Mouse (Mus musculus): ENCODE measurements around the gene Ccna1.

DNA sequence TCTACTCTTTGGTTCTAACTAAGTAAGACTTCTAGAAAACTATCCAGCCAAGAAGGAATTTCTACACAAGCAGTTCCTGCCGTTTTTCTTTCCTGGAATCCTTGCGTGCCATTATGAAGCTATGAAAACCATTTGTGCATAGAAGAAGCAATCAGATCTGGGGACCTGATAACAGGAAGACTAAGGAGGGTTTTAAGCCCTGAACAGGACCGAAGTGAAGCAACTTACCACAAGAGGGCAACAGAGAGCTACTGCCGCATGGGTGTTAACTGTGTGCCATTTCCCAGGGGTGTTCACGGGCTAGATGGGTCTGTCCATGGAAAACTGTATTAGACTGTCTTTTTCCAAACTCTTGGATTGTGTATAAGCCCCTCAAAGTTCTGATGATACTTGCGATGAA, 24.8 kb upstream of the Ccna1 start:
- peak; percentile 98 for TF ChIP-seq CTCF (IDR thresholded peaks at IDR 0.05)
- TF ChIP-seq EP300 (IDR thresholded peaks at IDR 0.05): no peak
